Mouse (Mus musculus) G1E (cell line): Measurements from ENCODE around the gene Sox5.

Source experiments
- CTCF ChIP-seq: IDR thresholded peaks from 2 replicates; pipeline ENCODE4 v1.5.1; 2012; ENCODE audit warnings: low read depth, low read length, inconsistent platforms, mixed read lengths
- GATA1 ChIP-seq: IDR thresholded peaks from 2 replicates; pipeline ENCODE4 v1.6.1; 2012; ENCODE audit warnings: borderline replicate concordance, low read length, inconsistent platforms, mixed read lengths
- GATA2 ChIP-seq: IDR thresholded peaks from 2 replicates; pipeline ENCODE4 v1.6.1; 2012; ENCODE audit warnings: low read depth, low read length, inconsistent platforms, borderline replicate concordance
- TAL1 ChIP-seq: conservative IDR thresholded peaks from 2 replicates; pipeline ENCODE4 v1.6.1; 2012; ENCODE audit warnings: low read depth, low read length, inconsistent platforms, mixed read lengths

DNA sequence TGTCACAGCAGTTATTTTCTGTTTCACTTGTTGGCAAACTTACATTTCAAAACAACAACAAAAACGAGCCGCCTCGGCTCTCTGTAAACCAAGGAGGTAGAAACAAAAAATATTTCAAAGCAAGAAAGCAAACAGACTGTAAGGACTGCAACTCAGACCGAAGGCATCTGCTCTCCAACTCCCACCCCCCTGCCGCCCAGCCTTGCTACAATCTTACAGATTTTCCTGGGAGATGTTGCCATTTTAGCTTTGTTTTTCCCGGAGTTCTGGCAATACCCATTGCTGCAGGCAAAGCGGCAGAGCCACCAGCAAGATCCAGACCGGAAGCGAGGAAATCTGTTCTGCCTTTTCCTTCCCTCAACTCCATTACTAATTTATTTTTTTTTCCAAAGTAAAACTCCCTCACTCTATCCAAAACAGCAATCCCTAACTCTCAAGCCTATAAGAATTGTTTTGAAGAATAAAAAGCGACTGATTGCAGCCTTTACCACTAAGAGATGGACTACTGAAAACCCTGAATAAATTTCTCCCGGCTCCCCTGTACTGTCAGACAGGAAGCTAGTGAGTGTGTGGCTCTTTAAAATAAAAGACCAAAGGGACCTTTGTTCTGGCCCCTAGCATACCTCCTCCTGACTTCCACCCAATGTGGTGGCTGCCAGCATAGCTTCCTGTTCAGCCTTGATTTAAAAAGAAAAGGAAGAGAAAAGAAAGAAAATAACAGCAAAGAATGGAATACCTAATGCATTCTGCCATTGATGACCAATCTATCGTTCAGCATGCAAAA, 600.5 kb downstream of the Sox5 start:
- TF ChIP-seq GATA1 (no peak), CTCF (no peak), TAL1 (no peak), GATA2 (no peak)
